Mouse (Mus musculus) spleen, adult 2 months (tissue): Measurements from ENCODE around the gene Aida.

ENCODE experiments used
- CTCF ChIP-seq: fragments of 200-500 bp; IDR thresholded peaks from 2 replicates; pipeline ENCODE4 v1.5.1; 2011; ENCODE audit warnings: mild to moderate bottlenecking, inconsistent platforms; ENCODE audit not compliant: insufficient read depth, insufficient read length, insufficient replicate concordance; ENCODE audit errors: extremely low read depth
- POLR2A ChIP-seq: fragments of 200-500 bp; IDR thresholded peaks from 2 replicates; pipeline ENCODE4 v1.6.1; 2011; ENCODE audit warnings: low read depth, low read length, inconsistent platforms

DNA sequence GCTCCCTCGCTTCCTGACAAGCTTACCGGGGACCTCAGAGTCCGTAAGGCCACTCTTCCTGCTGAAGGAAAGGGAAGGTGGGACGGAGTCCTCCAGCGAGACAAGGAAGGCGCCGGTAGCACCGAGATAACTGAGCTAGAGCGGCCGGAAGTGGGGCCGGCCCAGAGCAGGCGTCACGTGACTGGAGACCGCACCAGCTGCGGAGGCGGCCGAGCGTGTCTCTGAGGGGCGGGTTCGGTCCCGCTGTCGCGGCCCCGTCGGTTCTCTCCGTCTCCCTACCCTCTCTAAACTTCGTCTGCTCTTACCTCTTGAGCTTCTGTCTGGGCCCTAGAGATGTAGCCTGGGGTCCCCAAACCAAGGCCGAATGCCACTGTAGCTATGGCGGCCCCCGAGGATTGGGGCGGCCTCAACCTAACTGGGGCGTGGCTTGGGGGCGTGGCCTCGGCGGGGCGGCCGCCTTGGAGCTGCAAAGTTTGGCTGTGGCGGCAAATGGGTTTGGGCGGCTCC, 540 bp downstream of the Aida start, which contains the start of gene Brox:
- TF ChIP-seq CTCF = no peak
- peak; percentile 0; the same call in 1 of the 2 replicates for TF ChIP-seq POLR2A
